Mouse (Mus musculus) left cerebral cortex, adult 2 months (tissue): ENCODE measurements around the gene Dlg5. TPM values are rescaled to one million over a fixed set of nuclear protein-coding genes. Genes with fewer than 3 reads are reported as not detected.

Experiments used
- DNase-seq, 2 experiments: peaks; one replicate each; pipeline ENCODE4 v3.0.0; 2021 to 2022; ENCODE audit warnings: low spot score in 2 of 2, mixed read lengths in 1 of 2; ENCODE audit errors: extremely low spot score in 1 of 2
- H3K27ac ChIP-seq: fragments of 200-600 bp; 2 replicates; pipeline ENCODE4 v1.8.1; 2022
- H3K4me3 ChIP-seq: fragments of 200-600 bp; 2 replicates; pipeline ENCODE4 v1.8.1; 2022
- CTCF ChIP-seq: fragments of 200-600 bp; IDR thresholded peaks from 2 replicates; pipeline ENCODE4 v1.8.1; 2022; ENCODE audit warnings: antibody characterized with exemption, mild to moderate bottlenecking, moderate library complexity
- intact Hi-C: fragments of 180-260 bp; cut with DNase I; formaldehyde crosslinking; loops from one replicate; pipeline ENCODE4 v1.15.1; 2025
- total RNA-seq, 2 experiments: library from RNA; stranded (reverse); gene quantifications; 2 replicates each; pipeline ENCODE4 v1.2.3; 2021

Gene Dlg5
- total RNA-seq, 2 experiments from 2014 or later: 31.6 to 41.9 TPM

DNA sequence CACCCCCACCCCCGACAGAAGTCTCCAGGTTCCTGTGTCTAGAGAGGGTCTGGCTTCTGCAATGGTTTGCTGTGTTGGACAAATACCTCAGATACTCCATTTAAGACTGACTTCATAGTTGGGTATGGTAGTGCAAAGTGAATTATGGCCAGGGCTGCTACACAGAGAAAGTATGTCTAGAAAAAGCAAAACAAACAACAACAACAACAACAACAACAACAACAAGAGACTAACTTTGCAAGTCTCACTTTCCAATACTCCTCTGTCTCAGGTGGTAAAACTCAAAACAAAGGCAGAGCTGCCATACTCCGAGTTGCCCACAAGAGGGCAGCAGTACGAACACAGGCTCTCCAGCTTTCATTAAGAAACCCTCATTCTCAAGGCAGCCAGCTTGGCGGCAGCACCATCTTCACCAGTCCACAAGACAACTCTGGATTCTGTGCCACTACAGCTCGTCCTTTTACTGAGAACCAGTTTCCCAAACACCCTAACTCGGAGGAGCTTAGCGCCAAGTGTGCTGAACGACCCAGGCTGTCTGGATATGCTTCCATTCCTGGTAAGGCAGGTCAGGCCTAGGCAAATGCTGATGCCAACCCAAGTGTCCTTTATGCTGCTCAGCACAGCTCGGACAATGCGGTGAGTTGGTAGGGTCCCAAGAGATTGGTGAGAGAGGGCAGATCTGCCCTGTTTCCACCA, 63.8 kb downstream of the Dlg5 start:
- peak; percentile 92 for TF ChIP-seq CTCF
- Histone ChIP-seq H3K27ac (no peak overlapping the region), H3K4me3 (no peak overlapping the region)
- peak; percentile 74 to 75 for DNase-seq
- intact Hi-C loops: loop anchor here (1.0 to 5.0 kb wide), 3 partner anchors 63 to 115 kb away; partner anchors contain the start of gene Dlg5

DNA sequence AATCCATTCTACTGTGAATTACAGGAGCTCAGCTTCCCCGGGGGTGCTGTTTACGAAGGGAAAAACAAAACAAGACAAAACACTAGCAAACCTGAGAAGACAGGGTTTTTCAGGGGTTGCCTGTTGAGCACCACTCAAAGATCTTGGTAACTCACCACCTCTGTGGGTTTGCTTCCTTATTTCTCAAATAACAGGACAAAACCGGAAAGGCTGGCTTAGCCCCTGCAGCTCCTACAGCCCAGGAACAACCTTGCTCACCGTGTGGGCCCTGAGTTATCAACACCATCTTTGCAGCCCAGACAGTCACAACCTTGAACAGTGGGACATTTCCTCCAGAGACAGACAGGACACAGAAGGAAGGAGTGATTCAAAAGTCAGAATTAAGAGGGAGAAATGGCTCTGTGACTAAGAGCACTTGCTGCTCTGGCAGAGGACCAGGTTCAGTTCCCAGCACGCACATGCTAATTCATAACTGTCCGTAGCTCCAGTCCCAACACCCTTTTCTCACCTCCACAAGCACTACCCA, 66.2 kb downstream of the Dlg5 start:
- no peak overlapping the region for H3K4me3 ChIP-seq
- no peak for DNase-seq
- no peak overlapping the region for H3K27ac ChIP-seq
- TF ChIP-seq CTCF: no peak
- intact Hi-C loops: no loop called here

DNA sequence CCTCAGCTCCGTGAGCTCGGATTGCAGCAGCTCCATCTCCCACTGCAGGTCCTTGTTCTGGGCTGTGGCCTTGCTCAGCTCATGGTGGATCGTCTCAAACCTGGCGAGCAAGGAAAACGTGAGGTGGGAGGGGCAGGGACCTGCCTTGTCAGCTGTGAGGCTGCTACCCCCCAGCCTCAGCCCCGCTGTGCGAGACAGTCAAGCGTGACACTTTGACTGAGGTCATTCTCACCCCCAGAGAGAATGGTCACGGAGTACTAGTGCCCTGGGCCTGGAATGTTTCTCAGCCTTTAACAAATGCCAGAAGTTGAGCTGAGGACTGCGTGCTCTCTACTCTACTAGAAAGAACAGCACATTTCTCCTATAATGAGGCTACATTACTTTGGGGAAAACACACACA, 69.1 kb downstream of the Dlg5 start:
- no peak overlapping the region for H3K27ac ChIP-seq
- H3K4me3 ChIP-seq: no peak overlapping the region
- no peak for TF ChIP-seq CTCF
- no peak for DNase-seq
- intact Hi-C loops: no loop called here

DNA sequence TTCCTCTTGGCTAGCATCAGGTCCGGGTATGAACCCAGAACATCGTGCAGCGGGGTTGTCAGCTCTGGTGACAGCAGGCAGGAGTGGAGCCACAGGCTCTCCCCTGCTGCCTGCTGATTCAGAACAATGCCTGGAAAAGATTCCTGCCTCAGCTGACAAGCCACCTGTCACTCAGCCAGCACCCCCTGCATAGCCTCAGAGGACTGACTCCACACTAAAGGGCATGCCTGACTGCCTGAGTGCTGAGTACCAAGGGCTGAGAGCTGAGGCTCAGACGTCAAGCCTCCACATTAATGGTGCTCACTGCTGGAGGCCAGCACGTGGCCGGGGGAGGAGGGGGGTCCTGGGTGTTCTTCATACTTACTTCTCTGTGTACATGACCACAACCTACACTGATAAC, 72.4 kb downstream of the Dlg5 start:
- DNase-seq: no peak
- Histone ChIP-seq H3K27ac (no peak overlapping the region), H3K4me3 (no peak overlapping the region)
- TF ChIP-seq CTCF: no peak
- intact Hi-C loops: no loop called here

DNA sequence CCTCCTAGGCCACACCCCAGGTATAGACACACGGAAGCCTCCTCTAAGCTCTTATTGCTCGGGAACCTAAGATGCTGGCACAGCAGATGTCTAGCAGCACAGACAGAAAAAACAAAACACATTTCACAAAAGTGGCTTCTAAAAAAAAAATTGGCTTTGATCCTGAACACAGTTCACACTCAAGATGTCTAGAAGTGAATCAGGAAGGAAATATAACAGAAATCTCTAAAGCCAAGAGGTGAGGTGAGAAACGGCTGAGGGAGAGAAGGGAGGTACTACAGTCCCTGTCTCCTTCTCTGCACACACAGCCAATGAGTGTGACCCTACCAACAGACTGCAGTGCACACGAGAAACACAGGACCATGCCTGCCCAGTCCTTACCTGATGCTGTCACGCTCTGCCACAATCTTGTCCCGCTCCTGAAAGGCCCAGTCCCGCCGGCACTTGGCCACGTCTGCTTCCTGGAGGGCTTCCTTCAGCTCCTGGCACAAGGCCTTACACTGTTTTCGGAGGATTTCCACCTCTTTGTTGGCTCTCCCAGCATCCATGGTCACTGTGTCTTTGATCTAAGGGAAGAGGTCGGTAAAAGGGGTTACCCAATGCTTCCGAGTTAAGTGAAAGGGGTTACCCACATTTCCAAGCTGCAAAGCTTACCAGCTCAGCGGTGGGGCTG, 73.9 kb downstream of the Dlg5 start:
- intact Hi-C loops: no loop called here
- H3K4me3 ChIP-seq: no peak overlapping the region
- TF ChIP-seq CTCF: no peak
- H3K27ac ChIP-seq: peak overlapping the region; percentile 48
- DNase-seq: no peak

DNA sequence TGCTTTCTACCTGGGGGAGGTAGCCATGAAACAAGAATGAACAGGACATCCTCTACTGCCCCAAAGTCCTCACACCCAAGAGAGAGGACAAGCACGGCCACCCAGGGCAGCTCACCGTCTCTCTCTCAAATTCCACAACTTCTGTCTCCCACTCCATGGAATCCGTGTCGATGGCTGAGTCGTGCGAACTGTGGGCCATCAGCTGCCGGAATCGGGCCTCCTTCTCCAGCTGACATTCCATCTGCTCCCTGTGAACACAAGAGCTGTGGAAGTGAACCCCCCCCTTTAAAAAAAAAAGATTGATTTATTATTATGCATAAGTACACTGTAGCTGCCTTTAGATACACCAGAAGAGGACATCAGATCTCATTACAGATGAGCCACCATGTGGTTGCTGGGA, 79.7 kb downstream of the Dlg5 start:
- Histone ChIP-seq H3K27ac (no peak overlapping the region), H3K4me3 (no peak overlapping the region)
- intact Hi-C loops: no loop called here
- TF ChIP-seq CTCF: no peak
- DNase-seq: no peak

DNA sequence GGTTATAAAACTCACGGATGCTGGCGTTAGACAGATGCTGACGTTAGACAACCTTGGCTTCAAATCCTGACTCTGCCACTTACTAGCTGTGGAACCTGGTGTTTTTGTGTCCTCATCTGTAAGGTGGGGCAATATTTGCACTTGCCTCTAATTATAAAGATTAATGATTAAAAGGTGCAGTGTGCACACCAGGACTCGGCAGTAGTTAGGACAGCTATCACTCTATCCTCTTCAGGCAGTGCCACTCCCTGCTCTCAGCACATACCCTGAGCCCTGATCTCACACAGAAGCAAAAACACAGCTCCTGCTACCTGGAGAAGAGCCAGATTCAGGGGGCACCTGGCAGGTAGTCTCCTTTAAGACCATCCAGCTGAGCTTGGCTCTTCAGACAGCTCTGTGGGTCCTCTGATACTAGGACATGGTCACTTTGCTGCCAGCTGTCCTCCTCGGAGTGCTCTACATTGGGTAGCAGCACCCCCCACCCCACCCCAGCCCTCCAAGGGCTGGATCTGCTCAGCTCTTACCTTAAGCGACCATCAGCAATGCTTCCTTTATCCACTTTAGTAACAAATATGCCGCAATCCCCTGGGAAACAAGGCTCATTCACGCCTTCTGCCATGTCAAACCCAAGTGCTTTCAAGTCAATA, 80.9 kb downstream of the Dlg5 start:
- intact Hi-C loops: no loop called here
- no peak for DNase-seq
- H3K4me3 ChIP-seq: no peak overlapping the region
- TF ChIP-seq CTCF: no peak
- H3K27ac ChIP-seq: no peak overlapping the region

DNA sequence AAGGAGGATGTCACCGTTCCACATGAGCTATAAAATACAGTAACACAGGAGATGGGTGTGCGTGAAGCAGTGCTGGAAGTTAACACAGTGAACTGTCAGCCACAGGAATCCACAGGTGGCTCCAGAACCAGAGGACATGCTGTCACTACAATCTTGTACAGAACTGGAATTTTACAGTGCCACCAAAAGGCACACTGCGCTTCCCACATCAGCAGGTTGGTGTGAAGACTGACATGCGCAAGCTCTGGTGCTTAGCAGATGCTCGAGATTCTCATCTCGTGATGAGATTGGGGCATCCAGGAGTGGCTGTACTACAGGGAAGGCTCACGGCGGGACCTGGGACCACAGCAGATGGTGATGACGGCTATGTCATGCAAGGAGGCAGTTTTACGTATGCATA, 82.9 kb downstream of the Dlg5 start:
- TF ChIP-seq CTCF: no peak
- intact Hi-C loops: no loop called here
- no peak for DNase-seq
- no peak overlapping the region for H3K4me3 ChIP-seq
- no peak overlapping the region for H3K27ac ChIP-seq

DNA sequence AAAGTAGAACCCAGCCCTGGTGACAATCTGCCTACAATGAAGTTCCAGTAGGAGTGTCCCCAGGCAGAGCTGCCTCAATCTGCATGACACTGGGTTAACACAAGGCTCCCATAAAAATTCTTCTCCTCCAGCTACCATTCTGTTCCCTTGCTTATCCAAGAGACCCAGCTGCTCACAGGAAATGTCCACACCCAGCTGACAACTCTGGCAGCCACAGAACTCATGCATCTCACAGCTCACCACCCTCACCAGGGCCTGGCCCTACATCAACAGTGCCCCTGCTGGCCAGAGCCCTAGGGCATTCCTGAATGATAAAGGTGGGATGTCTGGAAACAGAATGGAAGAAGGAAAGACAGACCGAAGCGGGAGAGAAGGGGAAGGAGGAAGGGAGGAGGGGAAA, 96.8 kb downstream of the Dlg5 start:
- TF ChIP-seq CTCF: no peak
- intact Hi-C loops: loop anchor here (10.0 kb wide), 1 partner anchor 306 kb away; no protein-coding TSS in a partner anchor

DNA sequence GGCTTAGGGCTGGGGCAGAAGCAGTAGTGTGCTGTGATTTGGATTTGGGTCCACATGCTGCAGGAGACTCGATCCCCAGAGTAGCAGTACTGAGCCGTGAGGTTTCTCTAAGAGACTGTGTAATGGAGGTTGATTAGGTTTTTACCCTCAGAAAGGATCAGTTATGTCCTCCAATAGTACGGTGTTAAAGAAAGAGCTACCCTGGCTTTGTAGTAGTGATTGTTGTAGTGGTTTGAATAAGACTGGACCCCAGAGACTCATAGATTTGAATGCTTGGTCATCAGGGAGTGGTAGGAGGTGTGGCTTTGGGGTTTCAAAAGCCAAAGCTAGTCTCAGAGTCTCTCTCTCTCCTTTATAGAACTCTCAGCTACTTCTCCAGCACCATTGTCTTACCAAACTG, 100.9 kb downstream of the Dlg5 start:
- intact Hi-C loops: loop anchor here (10.0 kb wide), 1 partner anchor 310 kb away; no protein-coding TSS in a partner anchor
- H3K27ac ChIP-seq: no peak overlapping the region
- TF ChIP-seq CTCF: no peak
- no peak for DNase-seq
- H3K4me3 ChIP-seq: no peak overlapping the region

More for the DNA sequence above, 96.8 kb downstream of the Dlg5 start:
- no peak for DNase-seq
- Histone ChIP-seq H3K4me3 (no peak overlapping the region), H3K27ac (no peak overlapping the region)

DNA sequence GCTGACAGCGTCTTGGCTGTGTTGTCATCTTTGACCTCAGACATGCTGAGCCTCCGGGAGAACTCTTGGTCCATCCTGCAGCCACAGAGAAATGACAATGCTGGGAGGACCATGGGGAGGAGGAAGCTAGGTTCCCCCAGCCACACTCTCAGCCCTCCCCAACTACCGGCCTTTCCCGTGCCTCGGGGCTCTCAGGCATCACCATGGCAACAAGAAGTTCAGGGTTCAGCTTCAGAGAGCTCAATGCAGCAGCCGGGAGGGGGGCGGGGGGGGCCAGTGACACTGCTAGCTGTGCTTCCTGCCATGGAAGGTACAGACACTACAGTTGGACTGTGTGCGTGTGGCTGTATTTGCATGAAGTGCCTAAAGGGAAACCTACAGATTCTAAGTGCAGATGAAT, 101.3 kb downstream of the Dlg5 start:
- no peak overlapping the region for H3K4me3 ChIP-seq
- no peak for TF ChIP-seq CTCF
- intact Hi-C loops: loop anchor here (10.0 kb wide), 1 partner anchor 310 kb away; no protein-coding TSS in a partner anchor
- DNase-seq: no peak
- H3K27ac ChIP-seq: no peak overlapping the region

DNA sequence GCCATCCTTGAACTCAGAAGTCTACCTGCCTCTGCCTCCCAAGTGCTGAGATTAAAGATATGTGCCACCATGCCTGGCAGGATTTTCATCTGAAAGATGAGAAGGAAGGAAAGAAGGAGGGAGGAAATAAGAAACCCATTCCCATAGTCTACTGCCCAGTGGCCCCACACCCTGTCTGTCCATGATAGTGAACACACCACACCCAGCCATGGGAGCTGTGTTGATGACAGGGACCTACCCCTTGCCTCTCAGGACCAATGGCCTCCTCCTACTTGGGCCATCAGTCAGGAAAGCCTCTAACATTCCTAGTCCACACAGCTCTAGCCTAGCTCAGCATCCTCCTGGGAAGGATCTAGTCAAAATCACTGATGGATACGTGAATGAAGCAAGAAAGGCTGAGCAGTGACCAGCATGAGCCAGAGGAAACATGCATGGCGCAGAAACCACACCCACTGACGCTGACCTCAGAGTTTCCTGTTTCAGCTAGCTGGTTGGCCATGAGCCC, 102.7 kb downstream of the Dlg5 start:
- Histone ChIP-seq H3K27ac (no peak overlapping the region), H3K4me3 (no peak overlapping the region)
- DNase-seq: no peak
- intact Hi-C loops: loop anchor here (10.0 kb wide), 1 partner anchor 312 kb away; no protein-coding TSS in a partner anchor
- no peak for TF ChIP-seq CTCF
